Mouse (Mus musculus) lung, embryonic 14.5 days (tissue): Measurements from ENCODE around the gene Tbc1d10b. TPM values are rescaled to one million over a fixed set of nuclear protein-coding genes. Genes with fewer than 3 reads are reported as not detected.
"Not testable (repeated sequence)": the region's sequence is repeated elsewhere in the genome, so short reads cannot be mapped to it uniquely, and the experiment has no call there.

ENCODE experiments used
- ATAC-seq: fragments of 200-750 bp; cut with Nextera tagmentation; 2 replicates; pipeline ENCODE4 v1.8.0; 2017; ENCODE audit warnings: mild to moderate bottlenecking, moderate TSS enrichment, moderate library complexity; ENCODE audit not compliant: insufficient read depth
- DNase-seq: peaks from one replicate; pipeline ENCODE4 v3.0.0-alpha.2; 2015
- H3K27ac ChIP-seq: fragments of 300-500 bp; sonication (generic); 2 replicates; pipeline ENCODE4 v1.5.1; 2014; ENCODE audit warnings: low read depth, mild to moderate bottlenecking, moderate library complexity
- H3K27me3 ChIP-seq: fragments of 300-500 bp; sonication (generic); 2 replicates; pipeline ENCODE4 v1.6.1; 2014; ENCODE audit warnings: low read length, control low read depth; ENCODE audit not compliant: insufficient read depth
- H3K36me3 ChIP-seq: fragments of 300-500 bp; sonication (generic); 2 replicates; pipeline ENCODE4 v1.6.1; 2014; ENCODE audit warnings: control low read depth; ENCODE audit not compliant: insufficient read depth
- H3K4me1 ChIP-seq: fragments of 300-500 bp; sonication (generic); 2 replicates; pipeline ENCODE4 v1.6.1; 2014; ENCODE audit warnings: antibody characterized with exemption, control low read depth; ENCODE audit not compliant: insufficient read depth
- H3K4me2 ChIP-seq: fragments of 300-500 bp; sonication (generic); 2 replicates; pipeline ENCODE4 v1.6.1; 2014; ENCODE audit warnings: mild to moderate bottlenecking
- H3K4me3 ChIP-seq: fragments of 300-500 bp; sonication (generic); 2 replicates; pipeline ENCODE4 v1.5.1; 2014; ENCODE audit warnings: low read depth, low read length
- H3K9ac ChIP-seq: fragments of 300-500 bp; sonication (generic); 2 replicates; pipeline ENCODE4 v1.6.1; 2014
- H3K9me3 ChIP-seq: fragments of 300-500 bp; sonication (generic); 2 replicates; pipeline ENCODE4 v1.6.1; 2016; ENCODE audit warnings: low read depth, low read length, control low read depth
- CTCF ChIP-seq: IDR thresholded peaks from 2 replicates; pipeline ENCODE4 v1.5.1; 2016; ENCODE audit warnings: antibody characterized with exemption, low read depth
- WGBS: fragments of 180-500 bp; shearing (Covaris S2); extraction: QIAGEN DNeasy Blood & Tissue Kit; methylation state at CpG from one replicate; pipeline ENCODE4 v1.1.7; 2014; 5-methylcytosine and 5-hydroxymethylcytosine counted together
- polyA plus RNA-seq: library from polyadenylated mRNA; unstranded; fragments of >200 nt; fragmentation: Nextera tagmentation; extraction: Ambion mirVana; gene quantifications from 2 replicates; pipeline ENCODE4 v1.2.1, GENCODE M21; 2014

Gene Tbc1d10b
- 26.0 and 33.7 TPM in 2 replicates for polyA plus RNA-seq

- Histone ChIP-seq H3K9me3 (no peaks in the 10 kb centered on the region), H3K4me2 (peak within 1 kb of the TSS; percentile 96), H3K4me1 (peaks cover 7% of the 10 kb centered on the region), H3K9ac (peak within 1 kb of the TSS; percentile 86), H3K27ac (peak within 1 kb of the TSS; percentile 82), H3K36me3 (peaks cover 16% of the 10 kb centered on the region), H3K27me3 (no peaks in the 10 kb centered on the region), H3K4me3 (peak within 1 kb of the TSS; percentile 74)
- TF ChIP-seq CTCF, result no peak
- DNase-seq (no peak), ATAC-seq (peak; percentile 15)
- no CpG with 5 or more reads among the region's 44 CpGs for WGBS
Observed at GRCm38 (mm10) chr7:127208295-127208552, at the start of gene Tbc1d10b. Tbc1d10b (minus strand) TSS chr7:127208468.

- Histone ChIP-seq H3K9me3 (no peaks in the 10 kb centered on the region), H3K4me1 (no peaks in the 10 kb centered on the region; the same call in 1 of the 2 replicates), H3K4me3 (no peak overlapping the region), H3K27ac (no peak overlapping the region), H3K36me3 (peaks cover 28% of the 10 kb centered on the region), H3K4me2 (no peak overlapping the region), H3K27me3 (no peaks in the 10 kb centered on the region), H3K9ac (no peak overlapping the region)
- DNase-seq, result no peak
- 81% methylated on average over 5 of the region's 5 CpGs for WGBS
- ATAC-seq, result no peak
- no peak for TF ChIP-seq CTCF
Observed at GRCm38 (mm10) chr7:127256518-127256917, 48.2 kb upstream of the Tbc1d10b start.

- Histone ChIP-seq H3K4me2 (no peak overlapping the region), H3K4me3 (no peak overlapping the region), H3K27ac (no peak overlapping the region), H3K4me1 (no peaks in the 10 kb centered on the region; the same call in 1 of the 2 replicates), H3K9ac (no peak overlapping the region), H3K9me3 (no peaks in the 10 kb centered on the region), H3K36me3 (peaks cover 31% of the 10 kb centered on the region), H3K27me3 (no peaks in the 10 kb centered on the region)
- ATAC-seq (no peak), DNase-seq (no peak)
- TF ChIP-seq CTCF, result no peak
- WGBS, result 79% methylated on average over 2 of the region's 2 CpGs
Observed at GRCm38 (mm10) chr7:127255965-127256364, 47.7 kb upstream of the Tbc1d10b start.

- no peak for DNase-seq
- peaks cover 37% of the 10 kb centered on the region for H3K36me3 ChIP-seq
- H3K4me2 ChIP-seq, result peak overlapping the region; percentile 90
- H3K4me1 ChIP-seq, result no peaks in the 10 kb centered on the region; the same call in 1 of the 2 replicates
- TF ChIP-seq CTCF, result no peak
- no peaks in the 10 kb centered on the region for H3K27me3 ChIP-seq
- no peak for ATAC-seq
- peak overlapping the region; percentile 58 for H3K4me3 ChIP-seq
- 0 out of 2 replicates have a peak overlapping the region, but pooled peaks have one; percentile 82 for H3K27ac ChIP-seq
- H3K9ac ChIP-seq, result peak overlapping the region; percentile 70; the same call in 1 of the 2 replicates
- H3K9me3 ChIP-seq, result no peaks in the 10 kb centered on the region
- WGBS, result 14% methylated on average over 4 of the region's 4 CpGs
Observed at GRCm38 (mm10) chr7:127255008-127255407, 46.7 kb upstream of the Tbc1d10b start.

GRCm38 (mm10) chr7:127253821-127254769 is 45.8 kb upstream of the Tbc1d10b start:
- Histone ChIP-seq H3K27ac (peak overlapping the region; percentile 82), H3K36me3 (peaks cover 46% of the 10 kb centered on the region), H3K9ac (peak overlapping the region; percentile 70), H3K4me3 (peak overlapping the region; percentile 58), H3K4me1 (no peaks in the 10 kb centered on the region), H3K4me2 (peak overlapping the region; percentile 90), H3K9me3 (no peaks in the 10 kb centered on the region), H3K27me3 (no peaks in the 10 kb centered on the region)
- peak; percentile 100 for DNase-seq
- WGBS, result 1% methylated on average over 136 of the region's 136 CpGs
- ATAC-seq, result peak; percentile 94
- no peak for TF ChIP-seq CTCF

- no peak for TF ChIP-seq CTCF
- H3K36me3 ChIP-seq, result peaks cover 50% of the 10 kb centered on the region
- peak overlapping the region; percentile 58 for H3K4me3 ChIP-seq
- no peaks in the 10 kb centered on the region for H3K9me3 ChIP-seq
- WGBS, result 77% methylated on average over 6 of the region's 6 CpGs
- peak overlapping the region; percentile 82 for H3K27ac ChIP-seq
- peak overlapping the region; percentile 65 for H3K9ac ChIP-seq
- DNase-seq, result no peak
- no peaks in the 10 kb centered on the region for H3K27me3 ChIP-seq
- no peaks in the 10 kb centered on the region for H3K4me1 ChIP-seq
- peak overlapping the region; percentile 90 for H3K4me2 ChIP-seq
- no peak for ATAC-seq
Observed at GRCm38 (mm10) chr7:127253341-127253740, 45.1 kb upstream of the Tbc1d10b start.

- H3K9me3 ChIP-seq, result no peaks in the 10 kb centered on the region
- H3K27me3 ChIP-seq, result no peaks in the 10 kb centered on the region
- H3K36me3 ChIP-seq, result peaks cover 56% of the 10 kb centered on the region
- no peak overlapping the region for H3K27ac ChIP-seq
- no peaks in the 10 kb centered on the region for H3K4me1 ChIP-seq
- WGBS, result 87% methylated on average over 2 of the region's 2 CpGs
- no peak overlapping the region for H3K4me3 ChIP-seq
- peak; percentile 71 for DNase-seq
- ATAC-seq, result no peak
- TF ChIP-seq CTCF, result peak; percentile 57
- no peak overlapping the region for H3K4me2 ChIP-seq
- no peak overlapping the region for H3K9ac ChIP-seq
Observed at GRCm38 (mm10) chr7:127252414-127252813, 44.1 kb upstream of the Tbc1d10b start.

GRCm38 (mm10) chr7:127250511-127250910 is 42.2 kb upstream of the Tbc1d10b start:
- DNase-seq, result not testable (repeated sequence)
- WGBS, result 89% methylated on average over 8 of the region's 8 CpGs
- peaks cover 54% of the 10 kb centered on the region for H3K36me3 ChIP-seq

More at GRCm38 (mm10) chr7:127250511-127250910, 42.2 kb upstream of the Tbc1d10b start:
- not testable (repeated sequence) for H3K9me3 ChIP-seq, H3K4me1 ChIP-seq, H3K9ac ChIP-seq, H3K27ac ChIP-seq, H3K27me3 ChIP-seq, H3K4me2 ChIP-seq, ATAC-seq, H3K4me3 ChIP-seq
